Mouse (Mus musculus): ENCODE data around the gene Trim27. TPM values are rescaled to one million over a fixed set of nuclear protein-coding genes. Genes with fewer than 3 reads are reported as not detected.
A peak's percentile ranks its signal among the peaks of the same experiment; 100 is the strongest.

The Trim27 gene
- polyA plus RNA-seq, 1 experiment from 2014 or later: 121 TPM

- no peak overlapping the region for H3K9ac ChIP-seq
- no peak overlapping the region for H3K4me3 ChIP-seq
- peaks cover 11% of the 10 kb centered on the region for H3K36me3 ChIP-seq
- no peak for ATAC-seq (ENCODE audit: insufficient number of reproducible peaks, low FRiP score, low TSS enrichment, low read depth)
- H3K27me3 ChIP-seq: no peaks in the 10 kb centered on the region
- no peak overlapping the region for H3K4me2 ChIP-seq
- no peaks in the 10 kb centered on the region for H3K9me3 ChIP-seq
- no peaks in the 10 kb centered on the region for H3K4me1 ChIP-seq
- H3K27ac ChIP-seq: no peak overlapping the region
- WGBS: 60% methylated on average over 2 of the region's 2 CpGs
Measured at GRCm38 (mm10) chr13:21198313-21198712, 19.1 kb downstream of the Trim27 start.

DNA sequence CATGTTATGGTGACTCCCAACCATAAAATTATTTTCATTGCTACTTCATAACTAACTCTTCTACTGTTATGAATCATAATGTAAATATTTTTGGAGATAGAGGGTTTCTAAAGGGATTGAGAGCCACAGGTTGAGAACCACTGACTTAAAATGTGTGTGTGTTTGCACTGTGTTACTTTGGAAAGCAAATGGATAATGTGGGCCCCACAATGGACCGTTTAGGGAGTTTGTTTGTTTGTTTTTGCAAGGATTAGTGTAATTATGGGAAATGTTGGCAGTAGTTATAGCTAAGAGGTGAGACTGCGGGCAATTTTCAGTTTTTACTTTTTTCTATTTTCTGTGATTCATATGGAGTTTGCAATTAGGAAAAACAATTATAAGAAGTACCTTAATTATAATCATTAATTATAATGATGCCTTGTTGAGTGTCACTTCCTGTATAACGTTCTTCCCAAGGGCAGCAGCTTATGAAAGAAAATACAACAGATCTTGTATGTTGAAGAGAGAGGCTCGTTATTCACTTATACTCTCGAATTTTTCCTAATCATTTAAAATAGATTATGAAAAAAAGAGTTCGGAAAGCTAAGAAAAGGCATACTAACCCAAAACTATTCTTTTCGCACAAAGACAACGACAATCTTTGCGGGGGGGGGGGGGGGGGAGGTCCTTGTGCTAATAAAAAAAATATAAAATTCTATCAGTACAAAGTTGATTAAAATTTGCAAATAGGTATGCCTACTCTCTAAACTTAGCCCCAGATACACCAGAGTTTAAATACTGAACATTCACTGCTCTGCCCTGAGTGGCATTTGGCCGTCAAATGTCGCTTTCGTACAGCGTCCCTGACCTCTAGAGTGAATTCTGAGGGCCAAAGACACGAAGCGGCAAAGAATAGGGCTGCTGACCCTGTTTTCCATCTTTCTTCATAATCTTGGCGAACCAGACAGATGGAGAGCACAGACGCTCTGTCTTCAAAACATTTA lies 20.1 kb downstream of the Trim27 start:
- Histone ChIP-seq H3K4me2 (peak overlapping the region; percentile 46), H3K9ac (peak overlapping the region; percentile 51), H3K27me3 (no peaks in the 10 kb centered on the region), H3K4me3 (peak overlapping the region; percentile 68), H3K36me3 (peaks cover 9% of the 10 kb centered on the region; the same call in 1 of the 2 replicates), H3K9me3 (no peaks in the 10 kb centered on the region), H3K4me1 (no peaks in the 10 kb centered on the region), H3K27ac (peak overlapping the region; percentile 83)
- ATAC-seq (ENCODE audit: insufficient number of reproducible peaks, low FRiP score, low TSS enrichment, low read depth): peak; percentile 54
- WGBS: 2% methylated on average over 17 of the region's 17 CpGs

DNA sequence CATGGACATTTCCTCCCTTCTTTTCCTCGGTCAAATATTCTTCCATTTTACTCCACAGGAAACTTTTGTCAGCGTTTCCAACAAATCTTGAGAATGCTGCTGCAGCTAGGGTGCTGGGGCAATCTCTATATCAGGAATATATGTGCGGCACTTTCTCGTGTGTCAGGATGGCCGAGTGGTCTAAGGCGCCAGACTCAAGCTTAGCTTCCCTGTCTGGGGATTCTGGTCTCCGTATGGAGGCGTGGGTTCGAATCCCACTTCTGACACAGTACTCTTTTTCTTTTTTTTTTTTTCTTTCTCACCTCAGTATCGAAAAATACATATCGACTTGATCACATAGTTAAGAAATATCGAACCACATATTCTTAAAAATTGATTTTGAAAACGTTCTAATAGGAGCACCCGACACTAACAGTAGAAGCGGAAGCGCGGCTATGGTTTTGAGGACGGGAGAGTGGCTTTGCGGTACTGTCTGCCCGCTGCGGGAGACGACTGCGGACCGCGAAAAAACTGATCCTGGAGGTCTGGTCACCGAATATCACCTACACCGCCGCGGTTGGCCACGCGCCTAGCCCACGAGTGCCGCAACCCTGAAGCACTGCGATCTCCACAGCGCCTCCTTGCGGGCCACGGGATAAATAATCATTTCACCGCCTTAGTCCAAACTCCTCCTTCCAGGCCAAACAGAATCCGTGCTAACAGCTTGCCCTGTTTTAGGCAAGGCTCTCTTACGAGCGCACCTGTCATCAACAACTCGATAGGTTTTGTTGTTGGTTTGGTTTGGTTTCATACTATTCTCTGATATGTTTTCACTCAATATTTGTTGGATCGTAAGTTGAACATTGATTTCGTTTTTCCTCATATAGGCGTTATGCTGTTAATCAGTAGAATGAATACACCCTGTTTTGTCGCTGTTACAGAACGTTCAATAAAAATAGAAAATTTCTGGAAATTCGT lies 21.1 kb downstream of the Trim27 start:
- H3K9me3 ChIP-seq: no peaks in the 10 kb centered on the region

DNA sequence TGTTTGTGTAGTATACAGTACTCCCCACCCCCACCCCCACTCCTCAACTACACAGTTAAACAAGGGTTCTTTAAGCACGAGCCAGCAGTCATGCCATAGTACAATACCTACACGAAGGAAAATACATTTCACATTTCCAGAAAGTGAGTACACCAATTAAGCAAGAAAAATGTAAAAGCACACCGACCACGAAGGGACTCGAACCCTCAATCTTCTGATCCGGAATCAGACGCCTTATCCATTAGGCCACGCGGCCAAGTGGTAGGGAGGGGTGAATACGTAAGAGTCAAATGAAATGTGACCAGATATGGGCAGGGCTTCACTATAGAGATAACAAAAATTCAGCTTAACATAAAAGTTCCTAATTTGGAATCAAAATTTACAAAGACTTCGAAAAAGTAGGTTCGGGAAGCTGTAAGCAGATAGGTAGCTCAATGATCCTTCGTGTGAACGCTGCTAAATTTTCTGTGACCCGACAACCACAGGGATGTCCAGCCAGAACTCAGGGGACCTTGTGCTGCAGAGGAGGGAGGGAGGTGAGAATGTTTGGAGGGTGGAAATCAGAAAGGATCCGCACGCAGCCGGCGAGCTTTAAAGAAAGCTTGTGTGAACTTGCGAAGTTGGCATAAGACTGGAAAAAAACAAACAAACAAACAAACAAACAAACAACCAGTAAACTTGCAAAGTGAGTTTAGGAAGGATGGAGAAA lies 36.2 kb downstream of the Trim27 start:
- Histone ChIP-seq H3K27ac (no peak overlapping the region), H3K9me3 (no peaks in the 10 kb centered on the region), H3K36me3 (no peaks in the 10 kb centered on the region), H3K4me3 (peak overlapping the region; percentile 35), H3K9ac (no peak overlapping the region), H3K27me3 (no peaks in the 10 kb centered on the region), H3K4me2 (peak overlapping the region; percentile 41), H3K4me1 (no peaks in the 10 kb centered on the region)
- 2% methylated on average over 20 of the region's 20 CpGs for WGBS
- no peak for ATAC-seq (ENCODE audit: insufficient number of reproducible peaks, low FRiP score, low TSS enrichment, low read depth)

More for the DNA sequence above, 21.1 kb downstream of the Trim27 start:
- H3K4me3 ChIP-seq: peak overlapping the region; percentile 68
- peaks cover 2% of the 10 kb centered on the region; the same call in 1 of the 2 replicates for H3K36me3 ChIP-seq
- no peaks in the 10 kb centered on the region for H3K27me3 ChIP-seq
- H3K27ac ChIP-seq: peak overlapping the region; percentile 88
- H3K9ac ChIP-seq: peak overlapping the region; percentile 51
- H3K4me1 ChIP-seq: no peaks in the 10 kb centered on the region
- 4% methylated on average over 48 of the region's 48 CpGs for WGBS
- H3K4me2 ChIP-seq: peak overlapping the region; percentile 46
- ATAC-seq (ENCODE audit: insufficient number of reproducible peaks, low FRiP score, low TSS enrichment, low read depth): peak; percentile 91

DNA sequence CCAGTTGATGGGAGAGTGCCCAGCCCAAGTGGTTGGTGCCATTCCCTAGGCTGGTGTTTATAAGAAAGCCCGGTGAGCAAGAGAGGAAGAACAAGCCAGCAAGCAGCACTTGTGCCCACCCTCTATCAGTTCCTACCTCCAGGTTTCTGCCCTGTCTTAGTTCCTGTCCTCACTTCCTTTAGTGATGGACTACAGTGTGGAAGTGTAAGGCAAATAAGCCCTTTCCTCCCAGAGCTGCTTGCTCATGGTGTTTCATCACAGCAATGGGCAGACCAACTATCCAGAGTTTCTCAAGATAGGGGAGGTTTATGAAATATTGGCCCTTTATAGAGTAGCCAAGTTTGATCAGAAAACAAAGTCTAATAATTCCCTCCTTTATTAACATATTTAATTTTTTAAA lies 37.5 kb downstream of the Trim27 start:
- Histone ChIP-seq H3K27me3 (no peaks in the 10 kb centered on the region), H3K9me3 (no peaks in the 10 kb centered on the region), H3K4me3 (no peak overlapping the region), H3K4me1 (no peaks in the 10 kb centered on the region), H3K9ac (no peak overlapping the region), H3K4me2 (no peak overlapping the region), H3K27ac (no peak overlapping the region), H3K36me3 (no peaks in the 10 kb centered on the region)
- ATAC-seq (ENCODE audit: insufficient number of reproducible peaks, low FRiP score, low TSS enrichment, low read depth): no peak
- 50% methylated on average over 1 of the region's 1 CpGs for WGBS

- Histone ChIP-seq H3K4me1 (0 out of 2 replicates have a peak, but pooled peaks cover 2% of the 10 kb centered on the region), H3K27ac (no peak overlapping the region), H3K4me2 (peak overlapping the region; percentile 59), H3K36me3 (no peaks in the 10 kb centered on the region), H3K9ac (peak overlapping the region; percentile 23; the same call in 1 of the 2 replicates), H3K27me3 (no peaks in the 10 kb centered on the region), H3K4me3 (peak overlapping the region; percentile 52), H3K9me3 (no peaks in the 10 kb centered on the region)
- 0 out of 2 replicates have a peak, but pooled peaks have one; percentile 16 for ATAC-seq (ENCODE audit: insufficient number of reproducible peaks, low FRiP score, low TSS enrichment, low read depth)
- 4% methylated on average over 20 of the region's 20 CpGs for WGBS
Measured at GRCm38 (mm10) chr13:21221656-21222462, 42.6 kb downstream of the Trim27 start.

DNA sequence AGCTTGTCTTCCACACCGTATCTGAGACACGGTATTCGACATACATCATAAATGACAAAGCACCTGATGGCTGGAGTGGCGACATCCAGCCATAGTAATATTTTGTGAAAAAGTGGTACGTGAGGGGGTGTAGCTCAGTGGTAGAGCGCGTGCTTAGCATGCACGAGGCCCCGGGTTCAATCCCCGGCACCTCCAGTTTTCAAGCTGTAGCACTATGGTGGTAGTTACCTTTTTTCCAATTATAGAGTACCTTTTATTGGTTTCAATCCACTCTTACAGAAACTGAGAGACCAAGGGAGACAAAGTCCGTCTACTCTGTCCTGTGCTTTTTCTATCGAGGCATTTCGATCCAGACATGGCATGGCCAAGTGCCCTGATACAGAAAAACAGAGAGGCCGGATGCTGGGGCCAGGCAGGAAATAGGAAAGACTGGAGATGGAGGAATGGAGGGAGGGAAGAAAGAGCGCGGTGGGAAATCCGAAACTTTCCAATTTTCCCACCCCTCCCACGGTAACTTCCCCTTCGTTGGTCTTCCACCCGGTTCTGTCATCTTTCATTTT lies 43.3 kb downstream of the Trim27 start:
- peak overlapping the region; percentile 23; the same call in 1 of the 2 replicates for H3K9ac ChIP-seq
- 0 out of 2 replicates have a peak, but pooled peaks cover 2% of the 10 kb centered on the region for H3K4me1 ChIP-seq
- H3K36me3 ChIP-seq: no peaks in the 10 kb centered on the region
- under 1% methylated on average over 20 of the region's 20 CpGs for WGBS
- peak overlapping the region; percentile 52 for H3K4me3 ChIP-seq
- no peaks in the 10 kb centered on the region for H3K9me3 ChIP-seq
- peak overlapping the region; percentile 54 for H3K27ac ChIP-seq
- H3K4me2 ChIP-seq: peak overlapping the region; percentile 59
- peak; percentile 87; the same call in 1 of the 2 replicates for ATAC-seq (ENCODE audit: insufficient number of reproducible peaks, low FRiP score, low TSS enrichment, low read depth)
- no peaks in the 10 kb centered on the region for H3K27me3 ChIP-seq

DNA sequence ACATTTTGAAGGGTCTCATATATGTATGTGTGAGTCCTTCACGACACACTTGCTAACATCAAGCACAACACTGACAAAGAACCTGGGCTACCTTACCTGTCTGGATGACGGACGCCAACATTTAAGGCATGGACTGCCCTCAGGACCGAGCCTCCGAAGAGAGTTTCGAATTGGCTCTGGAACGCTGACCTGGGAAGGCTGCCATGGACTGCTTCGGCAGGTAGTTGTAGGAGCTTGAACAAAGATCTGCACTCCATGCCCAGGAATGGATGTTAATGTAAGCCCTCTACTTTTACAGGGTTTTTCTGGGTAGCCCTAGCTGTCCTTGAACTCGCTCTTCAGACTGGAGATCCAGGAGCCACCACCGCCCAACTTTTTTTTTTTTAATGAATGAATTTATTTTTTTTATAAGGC lies 44.0 kb downstream of the Trim27 start:
- Histone ChIP-seq H3K9me3 (no peaks in the 10 kb centered on the region), H3K4me2 (peak overlapping the region; percentile 59), H3K9ac (no peak overlapping the region; the same call in 1 of the 2 replicates), H3K36me3 (no peaks in the 10 kb centered on the region), H3K4me3 (peak overlapping the region; percentile 52), H3K4me1 (0 out of 2 replicates have a peak, but pooled peaks cover 2% of the 10 kb centered on the region), H3K27ac (0 out of 2 replicates have a peak overlapping the region, but pooled peaks have one; percentile 54), H3K27me3 (no peaks in the 10 kb centered on the region)
- 5% methylated on average over 10 of the region's 10 CpGs for WGBS
- ATAC-seq (ENCODE audit: insufficient number of reproducible peaks, low FRiP score, low TSS enrichment, low read depth): no peak; the same call in 1 of the 2 replicates

GRCm38 (mm10) chr13:21224376-21224775 lies 45.1 kb downstream of the Trim27 start:
- WGBS: 92% methylated on average over 1 of the region's 1 CpGs

GRCm38 (mm10) chr13:21225206-21225605 lies 46.0 kb downstream of the Trim27 start:
- no peak overlapping the region for H3K4me3 ChIP-seq
- no peaks in the 10 kb centered on the region for H3K36me3 ChIP-seq
- H3K27ac ChIP-seq: no peak overlapping the region
- H3K27me3 ChIP-seq: no peaks in the 10 kb centered on the region
- ATAC-seq (ENCODE audit: insufficient number of reproducible peaks, low FRiP score, low TSS enrichment, low read depth): no peak
- no peaks in the 10 kb centered on the region for H3K9me3 ChIP-seq
- H3K4me2 ChIP-seq: no peak overlapping the region
- no peak overlapping the region for H3K9ac ChIP-seq
- WGBS: 67% methylated on average over 6 of the region's 6 CpGs
- 0 out of 2 replicates have a peak, but pooled peaks cover 2% of the 10 kb centered on the region for H3K4me1 ChIP-seq

More at GRCm38 (mm10) chr13:21224376-21224775, 45.1 kb downstream of the Trim27 start:
- no peaks in the 10 kb centered on the region for H3K36me3 ChIP-seq
- no peaks in the 10 kb centered on the region for H3K27me3 ChIP-seq
- H3K9me3 ChIP-seq: no peaks in the 10 kb centered on the region
- H3K9ac ChIP-seq: no peak overlapping the region
- H3K4me1 ChIP-seq: 0 out of 2 replicates have a peak, but pooled peaks cover 2% of the 10 kb centered on the region
- H3K27ac ChIP-seq: no peak overlapping the region
- no peak overlapping the region for H3K4me3 ChIP-seq
- no peak overlapping the region for H3K4me2 ChIP-seq
- no peak for ATAC-seq (ENCODE audit: insufficient number of reproducible peaks, low FRiP score, low TSS enrichment, low read depth)
